Mouse (Mus musculus) urinary bladder, postnatal 36 days (tissue): Measurements from ENCODE around the gene Stx4a.
"Not testable (repeated sequence)": the region's sequence is repeated elsewhere in the genome, so short reads cannot be mapped to it uniquely, and the experiment has no call there.

ENCODE experiments used
- DNase-seq, 2 experiments: peaks; one replicate each; pipeline ENCODE4 v3.0.0; 2022; ENCODE audit warnings: low spot score in 2 of 2, mixed read lengths in 1 of 2

Stx4a gene

GRCm38 (mm10) chr7:127867641-127868040, 43.5 kb downstream of the Stx4a start:
- DNase-seq: no peak

DNA sequence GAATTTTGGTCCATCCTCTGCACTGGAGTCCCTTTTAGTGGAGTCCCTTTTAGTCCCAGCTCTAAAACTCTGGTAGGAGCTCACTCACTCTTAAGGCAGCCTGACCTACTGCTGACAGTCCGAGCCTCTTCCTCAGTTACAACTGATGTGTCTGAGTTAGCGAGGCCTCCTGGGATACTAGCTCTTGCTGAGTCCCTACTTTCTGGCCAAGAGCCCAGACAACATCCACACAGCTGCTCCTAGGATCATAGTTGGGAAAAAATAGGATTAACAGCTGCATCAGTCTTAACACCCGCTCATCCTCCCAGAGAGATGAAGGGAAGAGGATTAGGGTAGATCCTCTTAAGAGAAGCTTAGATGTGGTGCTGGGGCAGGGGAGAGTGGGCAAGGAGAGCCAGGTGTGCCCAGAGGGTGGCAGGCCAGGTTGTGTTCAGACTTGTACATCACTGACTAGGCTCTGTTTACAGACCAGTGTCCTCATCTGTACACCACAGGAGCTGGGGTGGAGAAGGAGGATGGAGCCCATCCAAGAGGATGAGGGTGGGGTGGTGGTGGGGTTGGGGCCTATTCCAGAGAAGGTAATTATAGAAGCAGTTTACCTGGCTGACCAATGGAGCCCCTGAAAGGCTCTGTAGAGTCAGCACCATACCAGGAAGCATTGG, 45.2 kb downstream of the Stx4a start:
- no peak for DNase-seq

DNA sequence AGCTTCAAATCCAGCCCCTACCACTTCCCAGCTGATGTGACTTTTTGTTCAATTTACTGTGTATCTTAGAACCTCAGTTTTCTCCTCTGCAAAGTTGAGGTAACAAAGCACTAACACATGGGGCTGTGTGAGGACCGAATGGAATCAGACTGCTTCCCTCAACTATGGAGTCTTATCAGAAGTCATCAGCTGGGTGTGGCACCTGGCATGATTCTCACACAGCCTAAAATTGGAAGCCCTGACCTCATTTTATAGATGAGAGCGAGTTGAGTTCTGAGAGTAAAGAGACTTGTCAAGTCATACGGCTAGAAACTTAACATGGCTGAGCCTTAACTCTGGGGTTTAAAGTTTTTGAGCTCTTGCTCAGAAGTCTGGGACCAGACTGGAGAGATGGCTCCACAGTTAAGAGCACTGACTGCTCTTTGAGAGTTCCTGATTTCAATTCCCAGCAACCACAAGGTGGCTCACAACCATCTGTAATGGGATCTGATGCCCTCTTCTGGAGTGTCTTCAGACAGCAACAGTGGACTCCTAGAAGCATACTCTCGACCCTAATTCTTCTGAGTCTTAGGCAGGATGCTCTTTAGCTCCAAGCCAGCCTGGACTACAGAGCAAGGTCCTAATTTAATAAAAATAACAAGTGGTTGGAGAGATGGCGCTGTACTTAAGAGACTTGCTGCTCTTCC, 46.2 kb downstream of the Stx4a start:
- no peak for DNase-seq

DNA sequence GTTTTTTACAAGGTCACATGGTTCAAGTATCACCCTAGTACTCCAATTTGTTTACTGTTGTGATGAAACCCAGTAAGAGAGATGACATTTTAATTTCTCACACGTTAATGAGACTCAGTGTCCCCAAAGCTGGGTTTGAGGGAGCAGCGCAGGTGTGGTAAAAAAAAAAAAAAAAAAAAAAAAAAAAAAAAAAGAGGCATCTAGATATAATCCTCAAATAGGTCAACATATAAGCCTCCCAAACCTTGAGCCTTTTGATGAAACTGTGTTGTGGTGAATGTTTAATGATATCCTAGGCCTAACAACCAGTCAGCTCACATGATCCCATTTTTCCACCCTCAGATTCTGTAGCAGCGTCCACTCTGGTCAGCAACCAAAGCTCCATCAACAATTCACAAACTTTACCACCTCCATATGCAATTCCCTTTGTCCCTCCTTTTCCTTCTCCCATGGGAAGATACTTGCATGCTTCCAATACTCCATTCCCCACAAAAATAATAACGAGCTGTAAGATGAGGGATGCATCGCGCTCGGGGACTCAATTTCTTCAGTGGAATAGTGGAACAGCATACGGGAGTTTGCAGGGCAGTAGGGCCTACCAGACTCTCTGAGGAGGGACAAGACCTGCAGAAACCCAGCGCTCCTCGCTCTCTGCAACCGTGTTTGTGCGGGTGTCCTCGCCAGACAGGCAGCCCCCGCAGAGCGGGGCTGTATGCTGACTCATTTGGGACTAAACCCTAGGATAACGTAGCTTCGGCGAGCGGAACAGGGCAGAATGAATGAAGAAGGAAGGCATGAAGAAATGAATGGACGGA, 50.9 kb downstream of the Stx4a start:
- DNase-seq: no peak

DNA sequence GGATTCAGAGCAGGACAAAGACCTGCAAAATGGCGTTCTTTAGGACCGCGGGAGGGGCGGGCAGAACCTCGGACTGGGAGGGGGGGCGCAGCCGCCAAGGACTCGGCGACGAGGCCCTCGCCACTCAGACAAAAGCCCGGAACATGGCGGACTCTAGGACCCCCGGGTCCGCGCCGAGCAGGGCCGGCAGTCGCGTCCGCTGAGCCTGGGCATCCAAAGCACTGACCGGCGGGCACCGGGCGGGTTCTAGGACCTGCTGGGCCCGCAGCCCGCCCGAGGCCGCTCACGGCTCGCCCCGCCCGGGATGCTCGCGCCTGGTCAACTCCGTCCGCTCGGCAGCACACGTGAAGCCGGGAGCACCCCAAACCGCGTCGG, 51.5 kb downstream of the Stx4a start:
- DNase-seq: peak; percentile 85 to 89

DNA sequence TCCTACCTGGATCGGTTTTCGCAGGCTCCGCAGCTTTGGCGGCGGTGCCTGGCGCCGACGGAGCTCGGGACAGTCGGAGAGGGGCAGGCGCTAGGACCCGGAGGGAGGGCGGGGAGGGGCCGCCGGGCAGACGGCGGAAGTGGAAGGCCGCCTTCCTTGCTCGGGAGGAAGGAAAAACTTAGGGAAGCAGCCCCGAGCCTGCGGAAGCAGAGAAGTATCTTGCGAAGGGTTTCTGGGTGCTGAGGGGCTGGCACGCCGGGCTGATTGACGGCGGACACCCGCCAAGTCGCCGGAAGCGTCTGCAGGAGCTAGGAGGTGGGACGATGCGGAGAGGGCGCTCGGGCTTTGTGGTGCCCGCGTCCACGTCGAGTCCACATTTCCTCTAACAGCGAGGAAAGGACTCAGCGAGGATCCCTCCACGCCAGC, 52.0 kb downstream of the Stx4a start, which contains the start of gene Zfp646:
Gene Zfp646, plus strand, starts transcription at position 181 of the 426 bp plus-strand sequence.
- peak; percentile 70 to 75 for DNase-seq

DNA sequence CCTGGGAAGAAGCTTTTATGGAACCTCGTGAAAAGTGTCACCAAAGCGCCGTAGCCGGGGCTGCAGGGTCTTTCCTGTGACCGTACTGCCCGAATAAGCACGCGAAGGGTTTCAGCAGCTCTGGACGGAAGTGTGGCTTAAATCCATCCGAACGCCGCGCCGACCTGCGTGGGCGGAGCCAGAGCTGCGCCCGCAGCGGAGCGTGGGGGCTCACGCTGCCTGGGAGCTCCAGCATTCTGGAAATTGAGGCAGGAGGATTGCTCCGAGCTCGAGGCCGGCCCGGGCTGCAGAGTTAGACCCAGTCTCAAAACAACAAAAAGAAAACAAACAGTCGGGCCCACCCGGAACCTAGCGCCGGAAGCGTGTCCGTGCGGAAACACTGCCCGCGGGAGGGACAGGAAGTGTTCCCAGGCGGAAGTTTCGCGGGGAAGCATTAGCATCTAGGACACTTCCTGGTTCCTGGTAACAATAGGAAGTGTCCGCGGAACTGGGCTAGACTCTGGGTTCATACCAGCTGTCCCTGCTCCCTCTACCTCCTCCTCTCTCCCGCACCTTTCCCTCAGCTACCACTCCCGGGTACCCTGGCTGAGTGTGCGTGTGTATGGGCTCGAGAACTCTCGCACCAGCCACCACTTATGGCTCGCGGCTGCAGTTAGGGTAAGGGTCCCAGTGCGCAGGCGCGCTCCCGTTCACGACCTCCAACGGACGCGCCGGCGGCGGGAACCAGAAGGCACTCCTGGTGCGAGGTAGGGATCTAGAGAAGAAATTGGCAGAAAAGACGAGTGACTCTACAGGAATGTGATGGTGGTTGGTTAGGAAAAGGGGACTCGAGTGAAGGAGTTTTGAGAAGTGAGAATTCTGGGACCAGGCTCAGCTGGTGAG, 52.6 kb downstream of the Stx4a start, which contains the start of gene Zfp668:
Gene Zfp668, minus strand, starts transcription at position 362 of the 882 bp plus-strand sequence.
- DNase-seq: peak; percentile 82 to 89

GRCm38 (mm10) chr7:127879301-127879700, 55.2 kb downstream of the Stx4a start:
- no peak for DNase-seq

GRCm38 (mm10) chr7:127880431-127880830, 56.3 kb downstream of the Stx4a start:
- no peak for DNase-seq

DNA sequence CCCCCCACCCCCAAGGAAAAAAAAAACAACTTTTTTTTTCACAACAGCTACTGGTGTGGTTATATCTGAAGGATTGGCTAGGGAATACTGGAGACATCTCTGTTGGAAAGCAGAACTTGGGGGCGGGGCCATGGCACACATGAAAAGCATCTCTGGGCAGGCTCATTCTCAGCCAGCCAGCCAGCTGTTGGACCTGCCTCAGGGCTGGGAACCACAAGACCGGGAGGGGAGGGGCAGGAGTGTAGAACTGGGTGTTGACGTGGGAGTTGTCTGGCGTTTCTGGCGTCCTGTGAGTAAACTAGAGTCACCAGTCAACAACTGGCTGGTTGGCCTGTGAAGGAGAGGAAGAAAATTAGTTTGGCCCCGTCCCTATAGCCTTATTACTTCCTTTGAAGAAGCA, 61.9 kb downstream of the Stx4a start:
- DNase-seq: peak; percentile 58 to 79

DNA sequence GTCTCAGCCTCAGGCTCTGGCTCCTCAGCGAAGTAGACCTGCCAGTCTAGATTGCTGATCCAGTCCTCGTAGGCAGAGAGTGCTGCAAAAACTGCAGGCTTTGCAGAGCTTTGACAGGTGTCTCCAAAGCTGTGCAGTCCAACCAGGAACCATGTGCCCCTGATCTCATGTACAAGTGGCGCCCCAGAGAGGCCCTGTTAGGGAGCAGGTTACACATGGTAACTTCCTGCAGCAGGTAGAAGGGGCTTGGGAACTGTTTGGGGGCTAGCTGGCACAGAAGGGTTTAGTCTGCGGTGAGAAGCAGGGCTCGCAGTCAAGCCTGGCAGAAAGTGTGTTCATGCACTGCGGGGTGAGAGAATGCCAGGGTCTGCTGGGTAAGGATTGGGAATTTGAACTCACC, 62.5 kb downstream of the Stx4a start:
- no peak for DNase-seq

DNA sequence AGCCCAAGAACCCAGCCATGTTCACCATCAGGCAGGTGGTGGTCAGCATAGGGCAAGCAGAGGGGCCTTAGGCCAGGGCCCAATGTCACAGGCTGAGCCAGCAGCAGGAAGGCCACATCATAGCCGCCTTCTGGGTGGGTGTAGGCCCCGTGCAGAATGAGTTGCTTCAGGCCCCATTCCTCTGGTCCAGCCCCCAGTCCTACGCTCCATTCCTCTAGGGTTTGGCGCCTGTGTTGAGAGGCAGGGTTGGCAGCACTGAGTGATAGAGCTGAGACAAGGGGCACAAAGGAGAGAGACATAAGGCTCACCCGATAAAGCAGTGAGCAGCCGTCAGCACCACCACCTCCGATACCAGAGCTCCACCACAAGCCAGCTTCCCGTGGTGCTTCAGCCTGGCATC, 63.1 kb downstream of the Stx4a start:
- no peak for DNase-seq

- no peak for DNase-seq
These were observed 63.7 kb downstream of the Stx4a start for GRCm38 (mm10) chr7:127887781-127888180.

DNA sequence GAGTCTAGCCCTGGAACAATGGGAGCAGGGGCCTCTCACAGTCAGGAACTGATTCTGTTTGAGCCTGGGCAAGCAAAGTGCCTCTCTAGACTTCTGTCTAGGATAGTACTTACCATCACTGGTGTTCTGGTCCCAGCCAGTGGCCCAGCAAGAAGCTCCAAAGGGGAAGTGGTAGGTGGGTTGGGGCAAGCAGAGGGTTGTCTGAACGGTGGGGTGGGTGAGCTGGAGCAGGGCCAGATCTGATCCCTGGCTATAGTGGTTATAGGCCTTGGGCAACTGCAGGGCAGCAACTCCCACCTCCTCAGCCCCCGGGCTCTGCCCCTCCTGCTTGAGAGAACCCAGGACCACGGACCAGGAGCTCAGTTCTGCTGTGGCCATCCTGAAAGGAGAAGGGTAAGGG, 64.7 kb downstream of the Stx4a start:
- no peak for DNase-seq

DNA sequence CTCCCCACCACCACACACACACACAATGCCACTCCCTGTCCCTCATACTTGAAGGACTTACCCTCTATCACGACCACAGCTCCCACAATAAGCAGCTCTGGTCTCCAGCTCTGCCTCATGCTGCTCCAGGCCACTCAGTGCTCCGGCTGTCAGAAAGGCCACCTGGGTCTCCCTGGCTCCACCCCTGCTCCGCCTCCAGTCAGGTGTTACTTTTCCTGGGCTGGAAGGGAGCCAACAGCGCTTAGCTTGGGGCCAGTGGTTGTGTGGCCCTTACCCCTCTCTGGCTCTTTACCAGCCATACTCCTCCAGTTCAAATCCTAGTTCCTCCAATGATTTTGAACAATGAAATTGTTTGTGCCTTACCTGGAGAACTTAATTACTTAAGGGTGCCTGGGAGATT, 66.7 kb downstream of the Stx4a start, which contains the start of gene Prss53:
Gene Prss53, minus strand, starts transcription at position 173 of the 400 bp plus-strand sequence.
- DNase-seq: no peak

DNA sequence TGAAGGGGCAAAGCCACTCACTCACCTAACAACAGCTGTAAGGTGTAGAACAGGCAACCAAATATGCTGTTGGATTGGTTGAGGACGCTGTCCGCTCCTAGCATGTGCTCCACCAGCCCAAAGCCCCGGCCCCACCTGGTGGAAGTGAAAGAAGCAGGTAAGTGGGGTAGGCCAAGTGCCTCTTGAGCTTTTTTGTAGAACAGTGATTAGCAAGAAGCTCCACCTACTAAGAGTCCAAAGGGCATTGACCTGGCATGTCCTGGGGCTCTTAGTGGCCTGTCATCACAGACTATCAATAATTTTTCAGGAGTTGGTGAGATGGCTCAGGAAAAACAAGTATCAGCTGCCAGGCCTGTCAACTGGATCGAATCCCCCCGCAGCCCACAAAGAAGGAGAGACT, 70.4 kb downstream of the Stx4a start:
- DNase-seq: no peak

DNA sequence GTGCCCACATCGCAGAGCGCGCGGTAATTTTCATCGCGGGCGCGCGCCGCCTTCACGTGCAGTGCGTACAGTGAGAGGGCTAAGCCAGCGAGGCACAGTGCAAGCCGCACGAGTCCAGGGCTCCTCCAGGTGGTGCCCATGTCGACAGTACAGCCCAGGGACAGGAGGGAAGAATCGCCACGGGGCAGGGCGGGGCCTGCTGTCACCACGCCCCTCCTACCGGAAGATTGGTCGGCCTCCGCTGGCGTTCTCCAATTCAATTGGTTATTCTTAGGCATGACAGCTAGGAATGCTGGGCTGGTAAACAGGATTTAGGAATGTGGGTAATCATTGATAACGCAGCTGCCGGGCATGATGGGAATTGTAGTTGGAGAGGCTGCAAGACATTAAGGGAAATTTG, 71.3 kb downstream of the Stx4a start, which contains the start of the genes Gm21974 and Vkorc1:
Gene Gm21974, minus strand, starts transcription at position 13 of the 400 bp plus-strand sequence.
Gene Vkorc1, minus strand, starts transcription at position 176 of the 400 bp plus-strand sequence.
- peak; percentile 92 to 97 for DNase-seq

GRCm38 (mm10) chr7:127895891-127896290, 71.8 kb downstream of the Stx4a start:
- DNase-seq: not testable (repeated sequence)

DNA sequence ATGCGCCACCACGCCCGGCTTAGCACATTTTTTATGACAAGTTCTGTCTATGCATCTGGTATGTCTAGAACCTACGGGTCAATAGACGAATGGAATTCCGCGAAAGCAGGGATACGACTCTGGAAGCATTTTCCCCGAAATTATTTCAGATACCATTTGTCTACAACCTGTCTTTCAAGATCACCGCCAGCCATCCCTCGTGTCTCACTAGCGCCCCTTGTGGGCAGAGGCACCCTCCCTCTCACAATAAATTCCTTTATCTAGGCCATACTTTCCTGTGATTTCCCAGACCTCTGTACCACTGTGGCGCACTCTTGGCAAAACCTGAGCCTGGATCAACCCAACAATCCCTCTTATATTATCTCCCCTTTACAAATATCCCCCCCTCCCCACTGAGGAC, 72.3 kb downstream of the Stx4a start:
- DNase-seq: peak in 1 of 2 experiments; percentile 51

- no peak for DNase-seq
These were observed 73.4 kb downstream of the Stx4a start for GRCm38 (mm10) chr7:127897542-127897941.
